Mouse (Mus musculus): ENCODE results near the gene Timp2.

The Timp2 gene

DNA sequence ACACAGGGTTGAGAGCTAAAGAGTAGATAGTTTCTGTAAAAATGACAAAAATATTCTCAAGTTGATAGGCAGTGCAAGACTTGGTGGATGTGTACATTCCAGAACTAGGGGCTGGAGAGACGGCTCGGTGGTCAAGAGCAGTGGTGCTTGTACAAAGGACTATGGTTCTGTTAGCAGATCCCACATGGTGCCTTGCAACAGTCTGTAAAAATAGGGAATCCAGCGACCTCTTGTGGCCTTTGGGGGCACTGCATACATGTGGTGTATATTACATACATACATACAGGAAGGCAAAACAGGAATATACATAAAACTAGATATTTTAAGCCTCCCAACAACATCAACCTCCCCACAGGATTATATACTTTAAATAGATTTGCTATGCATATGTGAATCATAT is 12.8 kb upstream of the Timp2 start:
- no peak for DNase-seq

DNA sequence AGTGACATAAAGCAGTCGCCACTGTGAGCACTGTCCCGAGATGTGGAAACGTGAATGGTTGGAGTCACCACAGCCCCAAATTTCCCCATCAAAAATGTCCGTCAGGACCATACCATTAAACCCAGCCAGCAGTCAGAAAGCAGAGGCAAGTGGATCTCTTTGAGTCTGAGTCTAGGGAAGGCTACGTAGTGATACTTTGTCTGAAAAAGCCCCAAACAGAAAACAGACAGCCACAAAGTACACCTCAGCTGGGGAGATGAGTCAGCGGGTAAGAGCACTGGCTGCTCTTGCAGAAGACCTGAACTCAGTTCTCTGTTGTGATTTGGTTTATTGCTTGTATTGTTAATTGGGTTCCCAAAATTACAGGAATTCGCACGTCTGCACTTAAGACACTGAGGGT is 11.0 kb upstream of the Timp2 start:
- DNase-seq: no peak

- DNase-seq: no peak
Measured at GRCm38 (mm10) chr11:118366108-118366507, 10.6 kb upstream of the Timp2 start.

GRCm38 (mm10) chr11:118365171-118365570 is 9.6 kb upstream of the Timp2 start:
- DNase-seq: peak; percentile 77

DNA sequence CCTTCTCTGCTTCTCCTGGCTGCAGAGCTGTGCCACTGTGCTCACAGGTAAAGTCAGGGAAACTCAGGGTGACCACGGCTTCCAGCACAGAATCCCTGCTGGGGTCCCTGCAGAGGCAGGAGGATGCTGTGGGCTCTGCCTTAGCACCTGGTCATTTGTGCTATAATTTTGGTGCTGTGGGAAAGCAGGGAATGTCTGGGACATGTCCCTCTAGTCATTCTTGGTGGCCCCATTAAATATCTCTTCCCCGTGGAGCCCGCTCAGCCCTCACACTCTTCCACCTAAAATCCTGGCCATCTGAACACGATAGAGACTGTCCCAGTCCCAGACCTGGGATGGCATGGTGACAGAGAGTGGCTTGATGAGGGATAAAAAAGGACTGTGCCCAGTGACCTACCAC is 8.5 kb upstream of the Timp2 start:
- no peak for DNase-seq

DNA sequence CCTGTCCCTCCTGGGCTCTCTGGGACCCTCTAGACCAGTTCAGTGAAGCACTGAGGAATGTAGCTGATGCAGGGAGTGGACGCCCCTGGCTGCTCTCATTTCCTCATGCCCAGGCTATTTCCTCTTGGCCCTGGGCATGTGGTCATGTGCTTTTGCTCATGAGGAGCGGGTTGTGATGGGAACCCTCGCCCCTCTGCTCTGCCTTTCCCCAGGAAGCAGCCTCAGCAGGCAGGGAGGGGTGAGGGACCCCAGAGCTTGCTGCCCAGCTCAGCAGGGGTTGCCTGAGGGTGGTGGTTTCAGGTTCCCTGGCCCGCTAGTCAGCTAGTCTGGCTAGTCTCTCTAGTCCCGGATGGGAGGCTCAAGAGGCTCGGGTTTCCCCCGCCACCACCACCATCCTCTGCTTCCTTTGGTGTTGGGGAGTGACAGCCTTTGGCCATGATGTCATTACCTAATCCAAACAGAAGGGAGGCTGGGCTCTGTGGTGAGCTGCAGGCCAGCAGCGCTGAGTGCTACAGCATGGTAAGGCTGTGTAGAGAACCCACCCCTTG is 7.5 kb upstream of the Timp2 start:
- peak; percentile 79 for DNase-seq

- DNase-seq: no peak
Measured at GRCm38 (mm10) chr11:118362501-118362900, 7.0 kb upstream of the Timp2 start.

DNA sequence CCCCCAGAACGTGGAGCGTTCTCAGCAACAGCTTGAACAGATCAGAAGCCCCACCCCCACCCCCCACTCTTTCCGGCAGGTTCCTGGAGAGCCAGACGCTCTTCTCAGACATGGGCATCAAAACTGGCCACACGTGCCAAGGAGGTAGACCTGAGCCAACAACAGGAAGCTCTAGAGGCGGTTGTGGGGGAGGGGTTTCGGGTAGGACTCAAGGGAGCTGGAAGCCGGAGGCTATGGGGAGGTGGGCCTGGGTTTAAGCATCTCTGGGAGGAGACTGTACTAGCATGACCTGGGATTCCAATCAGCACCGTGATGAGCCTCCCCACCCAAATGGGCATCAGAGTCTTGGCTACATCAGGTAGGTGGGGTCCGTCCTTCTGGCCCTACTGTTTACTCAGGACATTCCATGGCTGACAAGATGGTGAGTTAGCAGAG is 5.4 kb upstream of the Timp2 start:
- DNase-seq: no peak

DNA sequence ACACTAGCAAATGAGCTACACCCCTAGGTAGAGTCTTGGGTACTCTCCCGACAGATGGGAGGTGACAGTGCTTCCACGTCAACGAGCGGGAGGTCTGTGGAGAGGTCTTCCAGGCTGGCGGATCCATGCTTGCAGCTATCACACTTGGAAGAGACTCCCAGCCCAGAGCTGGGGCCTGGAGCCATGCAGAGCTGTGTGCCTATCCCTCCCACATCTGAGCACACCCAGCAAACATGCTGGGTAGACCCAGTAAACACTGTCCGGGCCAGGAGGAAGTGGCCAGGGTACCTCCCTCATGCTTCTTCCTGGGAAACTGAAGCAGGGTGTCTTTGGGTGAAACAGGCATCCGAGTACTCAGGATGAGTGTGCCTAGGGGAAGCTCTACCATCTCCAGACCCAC is 5.0 kb upstream of the Timp2 start:
- DNase-seq: no peak

DNA sequence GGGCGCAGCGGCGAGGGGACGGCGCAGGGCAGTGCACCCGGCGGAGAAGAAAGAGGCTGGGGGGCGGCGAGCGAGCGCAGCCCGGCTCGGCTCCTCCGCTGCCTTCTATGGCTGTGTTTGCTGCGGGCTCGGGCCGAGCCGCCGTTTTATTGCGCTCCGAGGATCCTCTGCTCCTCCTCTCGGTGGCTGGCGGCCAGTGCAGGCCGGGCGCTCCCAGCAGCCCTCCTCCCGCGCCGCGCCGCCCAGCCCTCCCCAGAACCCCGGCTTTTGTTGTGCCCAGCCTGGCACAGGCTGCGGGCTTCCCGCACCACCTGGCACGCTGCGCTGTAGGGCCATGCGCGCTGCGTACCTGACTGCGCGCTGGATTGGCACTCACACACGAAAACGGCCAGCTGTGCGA is 335 bp downstream of the Timp2 start:
- DNase-seq: peak; percentile 92

DNA sequence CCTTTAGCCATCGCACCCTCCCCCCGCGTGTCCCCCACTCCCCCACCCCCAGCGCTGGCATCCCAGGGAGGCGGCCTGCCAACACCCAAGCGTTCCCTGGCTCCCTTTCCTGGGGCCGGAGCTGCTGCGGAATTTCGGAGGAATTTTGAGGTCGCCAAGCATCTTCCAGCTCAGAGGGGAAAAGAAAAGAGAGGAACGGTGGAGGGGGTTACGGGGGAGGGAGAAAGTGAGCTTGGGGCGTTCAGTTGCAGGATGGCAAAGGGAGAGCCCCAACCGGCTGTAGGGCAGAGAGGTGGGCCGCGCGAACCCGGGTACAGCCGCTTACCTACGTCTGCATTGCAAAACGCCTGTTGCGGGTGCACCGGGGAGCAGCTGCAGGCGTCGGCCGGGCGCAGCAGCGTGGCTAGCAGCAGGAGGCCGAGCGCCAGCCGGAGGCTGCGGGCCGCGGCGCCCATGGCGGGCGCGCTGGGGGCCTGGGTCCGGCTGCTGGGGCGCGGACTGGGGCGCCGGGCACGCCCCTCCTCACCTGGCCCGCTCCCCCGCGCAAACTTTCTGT is 826 bp downstream of the Timp2 start:
- peak; percentile 33 for DNase-seq

DNA sequence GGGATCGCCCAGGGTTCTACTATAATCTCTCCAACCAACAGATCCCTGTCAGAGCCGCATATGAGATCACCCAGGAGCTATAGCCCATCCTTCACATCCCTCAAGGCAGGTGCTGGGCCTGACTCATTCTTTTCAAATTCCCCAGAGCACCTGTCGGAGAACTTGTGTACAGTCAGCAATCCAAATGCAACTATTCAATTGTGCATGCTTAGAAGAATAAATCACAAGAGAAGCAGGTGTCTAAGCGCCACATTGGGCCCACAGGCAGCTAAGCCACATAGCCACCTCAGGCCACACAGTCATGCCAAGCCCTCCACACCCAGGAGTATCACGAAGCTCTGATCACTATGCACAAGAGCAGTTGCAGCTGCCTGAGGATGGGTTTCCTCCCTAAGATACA is 6.0 kb downstream of the Timp2 start:
- no peak for DNase-seq

- peak; percentile 40 for DNase-seq
Measured at GRCm38 (mm10) chr11:118348877-118349276, 6.7 kb downstream of the Timp2 start.

GRCm38 (mm10) chr11:118348419-118348818 is 7.1 kb downstream of the Timp2 start:
- DNase-seq: no peak

- no peak for DNase-seq
Measured at GRCm38 (mm10) chr11:118347911-118348310, 7.6 kb downstream of the Timp2 start.

DNA sequence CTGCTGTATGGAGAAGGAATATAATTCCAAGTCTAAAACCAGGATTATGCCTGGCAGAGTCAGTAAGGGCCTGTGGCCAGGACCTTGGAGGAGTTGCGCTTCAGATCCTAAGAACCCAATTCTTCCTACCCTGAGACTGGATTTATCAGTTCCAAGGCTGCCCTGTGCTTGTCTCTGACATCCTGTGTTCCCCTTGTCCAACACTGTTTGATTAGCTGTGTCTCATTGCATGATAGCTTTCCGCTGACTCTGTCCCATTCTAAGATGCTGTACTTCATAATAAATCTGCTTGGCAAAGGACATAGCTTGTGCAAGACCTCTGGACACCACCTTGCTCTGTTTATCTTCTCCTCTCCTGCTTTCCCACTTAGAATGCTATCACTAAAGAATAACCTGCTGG is 8.1 kb downstream of the Timp2 start:
- no peak for DNase-seq

- DNase-seq: no peak
Measured at GRCm38 (mm10) chr11:118346395-118347096, 9.0 kb downstream of the Timp2 start.

- DNase-seq: no peak
Measured at GRCm38 (mm10) chr11:118345693-118346092, 9.8 kb downstream of the Timp2 start.

- no peak for DNase-seq
Measured at GRCm38 (mm10) chr11:118343629-118344028, 11.9 kb downstream of the Timp2 start.

DNA sequence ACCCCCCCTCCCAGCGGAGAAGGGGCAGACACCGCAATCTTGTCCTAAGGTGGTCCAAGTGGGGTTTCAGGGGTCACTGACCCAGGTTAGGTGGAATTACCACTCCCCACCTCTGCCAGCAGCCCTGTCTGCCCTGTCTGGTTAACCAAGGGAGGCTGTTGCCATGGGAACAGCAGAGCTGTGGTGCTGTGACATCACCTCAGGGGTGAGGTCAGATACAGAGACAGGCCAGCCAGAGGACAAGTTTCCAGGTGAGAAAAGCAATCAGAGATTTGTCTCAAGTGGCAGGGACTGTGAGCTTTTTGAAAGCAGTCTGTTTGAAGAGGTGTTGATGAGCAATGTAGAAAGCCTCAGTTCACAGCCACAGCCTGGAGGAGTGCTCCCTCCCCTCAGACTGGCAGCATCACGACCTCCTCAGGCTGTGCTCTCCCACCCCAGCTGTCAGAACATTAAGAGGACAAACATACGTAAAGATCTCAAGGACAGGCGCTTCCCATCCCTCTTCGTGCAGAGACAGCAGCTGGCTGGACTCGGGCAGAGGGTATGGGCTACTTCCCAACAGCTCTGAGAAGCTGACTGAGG is 13.0 kb downstream of the Timp2 start, which contains the start of gene Cep295nl:
Gene Cep295nl (minus strand): TSS at position 101 of the 582 bp plus-strand sequence.
- peak; percentile 67 for DNase-seq

GRCm38 (mm10) chr11:118337491-118338168 is 17.9 kb downstream of the Timp2 start:
- DNase-seq: no peak

DNA sequence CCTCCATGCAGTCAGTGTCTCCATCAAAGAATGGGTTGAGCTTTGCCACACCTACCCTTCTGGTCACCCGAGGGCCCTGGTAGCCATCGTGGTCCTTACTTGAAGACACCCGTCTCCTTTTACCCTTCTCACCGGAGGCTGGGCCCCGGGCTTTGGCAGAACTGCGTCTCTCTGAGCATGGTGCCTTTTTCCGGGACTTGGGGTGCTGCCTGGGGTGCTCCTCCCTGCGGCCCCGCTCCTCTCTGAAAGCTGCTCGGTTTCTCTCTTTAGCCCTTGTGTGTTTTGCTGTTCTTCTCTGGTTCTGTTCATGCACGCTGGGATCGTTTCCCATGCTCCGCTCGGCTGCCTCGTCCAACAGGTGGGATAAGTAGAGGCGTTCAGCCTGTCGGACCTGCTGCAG is 22.1 kb downstream of the Timp2 start:
- DNase-seq: no peak

DNA sequence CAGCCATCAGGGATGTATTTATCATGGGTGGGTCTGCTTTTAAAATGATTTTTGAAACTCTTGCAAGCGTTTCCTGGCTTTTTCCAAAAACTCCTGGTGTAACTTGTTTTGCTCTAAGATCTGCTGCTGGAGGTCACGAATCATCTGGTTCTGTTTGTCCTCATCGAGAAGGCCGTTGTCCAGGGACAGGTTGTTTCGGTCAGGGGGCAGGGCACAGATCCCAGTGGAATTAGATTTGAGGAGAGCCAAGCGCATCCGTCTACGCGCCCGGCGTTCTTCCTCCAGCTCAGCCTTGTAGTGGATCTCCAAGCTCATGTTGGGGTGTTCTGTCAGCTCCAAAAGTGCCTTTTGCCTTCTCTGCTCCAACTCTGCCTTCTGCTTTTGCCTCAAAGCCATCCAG is 23.2 kb downstream of the Timp2 start:
- DNase-seq: no peak

DNA sequence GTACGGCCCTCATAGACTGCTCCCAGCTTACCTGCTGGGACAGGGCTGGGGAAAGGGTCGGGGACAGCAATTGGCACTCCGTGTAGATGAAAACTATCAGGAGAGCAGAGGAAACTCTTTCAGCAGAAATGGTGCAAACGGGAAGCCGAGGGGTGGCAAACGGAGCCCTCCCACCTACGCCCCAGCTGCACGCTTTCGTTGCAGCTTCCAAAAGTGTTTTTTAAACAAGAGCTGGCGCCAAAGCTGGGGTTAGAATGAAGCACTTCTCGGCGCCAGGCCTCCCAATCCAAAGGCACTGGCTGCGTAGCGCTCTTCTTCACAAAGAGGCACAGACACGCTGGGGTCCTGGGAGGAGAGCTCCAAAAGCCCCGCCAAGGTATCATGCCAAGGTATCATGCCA is 24.8 kb downstream of the Timp2 start:
- DNase-seq: no peak

All from embryo, embryonic 11 days (tissue).